Mouse (Mus musculus) myocyte (in vitro differentiated cells): ENCODE results near the gene Wdr47. TPM values are rescaled to one million over a fixed set of nuclear protein-coding genes. Genes with fewer than 3 reads are reported as not detected.
"Not testable (repeated sequence)": the region's sequence is repeated elsewhere in the genome, so short reads cannot be mapped to it uniquely, and the experiment has no call there.

ENCODE experiments used
- H3K27me3 ChIP-seq: one replicate; pipeline ENCODE4 v1.6.1; 2011; ENCODE audit not compliant: control insufficient read depth, insufficient read depth, insufficient read length
- H3K36me3 ChIP-seq: one replicate; pipeline ENCODE4 v1.6.1; 2011; ENCODE audit not compliant: control insufficient read depth, insufficient read depth
- H3K4me2 ChIP-seq: one replicate; pipeline ENCODE4 v1.6.1; 2011; ENCODE audit warnings: low read depth, control low read depth
- H3K4me3 ChIP-seq: one replicate; pipeline ENCODE4 v1.5.1; 2011; ENCODE audit warnings: mild to moderate bottlenecking, control low read depth, moderate library complexity
- H3K79me2 ChIP-seq: one replicate; pipeline ENCODE4 v1.6.1; 2011; ENCODE audit not compliant: control insufficient read depth, insufficient read depth
- H3ac ChIP-seq: one replicate; pipeline ENCODE4 v1.6.1; 2011; ENCODE audit not compliant: control insufficient read depth, insufficient read length
- CEBPB ChIP-seq: IDR thresholded peaks from 2 replicates; pipeline ENCODE4 v1.6.1; 2011; ENCODE audit warnings: mild to moderate bottlenecking, moderate library complexity; ENCODE audit not compliant: poor library complexity, insufficient read depth, severe bottlenecking
- E2F4 ChIP-seq: IDR thresholded peaks from one replicate; pipeline ENCODE4 v1.6.1; 2011; ENCODE audit warnings: mild to moderate bottlenecking, control low read depth, moderate library complexity; ENCODE audit not compliant: insufficient read depth
- MAX ChIP-seq: IDR thresholded peaks from one replicate; pipeline ENCODE4 v1.6.1; 2011; ENCODE audit warnings: low read depth, mild to moderate bottlenecking, control low read depth
- MYOD1 ChIP-seq, 3 experiments: IDR thresholded peaks; one replicate each; pipeline ENCODE4 v1.6.1; 2011; ENCODE audit warnings: control low read depth in 2 of 3, low read depth in 2 of 3, mild to moderate bottlenecking in 2 of 3, moderate library complexity in 1 of 3; ENCODE audit not compliant: insufficient read length in 2 of 3, control insufficient read depth in 1 of 3
- MYOG ChIP-seq, 3 experiments: IDR thresholded peaks; one replicate each; pipeline ENCODE4 v1.6.1; 2011; ENCODE audit warnings: control low read depth in 2 of 3, low read depth in 2 of 3, mild to moderate bottlenecking in 2 of 3; ENCODE audit not compliant: insufficient read length in 2 of 3, control insufficient read depth in 1 of 3, insufficient read depth in 1 of 3
- POLR2A ChIP-seq: IDR thresholded peaks from one replicate; pipeline ENCODE4 v1.6.1; 2011; ENCODE audit warnings: low read depth, mild to moderate bottlenecking, control low read depth, moderate library complexity; ENCODE audit not compliant: insufficient read length
- POLR2AphosphoS2 ChIP-seq: IDR thresholded peaks from one replicate; pipeline ENCODE4 v1.6.1; 2011; ENCODE audit warnings: low read depth, control low read depth; ENCODE audit not compliant: insufficient read length
- REST ChIP-seq: IDR thresholded peaks from one replicate; pipeline ENCODE4 v1.6.1; 2011; ENCODE audit warnings: mild to moderate bottlenecking, control low read depth, moderate library complexity; ENCODE audit not compliant: insufficient read depth, insufficient read length
- SRF ChIP-seq: IDR thresholded peaks from one replicate; pipeline ENCODE4 v1.6.1; 2011; ENCODE audit warnings: low read depth; ENCODE audit not compliant: control insufficient read depth, insufficient read length
- TCF12 ChIP-seq: IDR thresholded peaks from one replicate; pipeline ENCODE4 v1.6.1; 2011; ENCODE audit warnings: mild to moderate bottlenecking, control low read depth; ENCODE audit not compliant: poor library complexity, insufficient read depth, severe bottlenecking
- TCF3 ChIP-seq: IDR thresholded peaks from one replicate; pipeline ENCODE4 v1.6.1; 2011; ENCODE audit warnings: low read depth, control low read depth; ENCODE audit not compliant: insufficient read length
- USF1 ChIP-seq: IDR thresholded peaks from one replicate; pipeline ENCODE4 v1.6.1; 2011; ENCODE audit warnings: low read depth, mild to moderate bottlenecking, control low read depth, moderate library complexity
- polyA plus RNA-seq: library from polyadenylated mRNA; unstranded; fragments of >200 nt; fragmentation: generic; extraction: Trizol; gene quantifications from one replicate; pipeline ENCODE4 v1.2.1, GENCODE M21; 2012; ENCODE audit warnings: missing spikeins

Gene Wdr47
- polyA plus RNA-seq, 1 experiment, result 5.2 TPM

DNA sequence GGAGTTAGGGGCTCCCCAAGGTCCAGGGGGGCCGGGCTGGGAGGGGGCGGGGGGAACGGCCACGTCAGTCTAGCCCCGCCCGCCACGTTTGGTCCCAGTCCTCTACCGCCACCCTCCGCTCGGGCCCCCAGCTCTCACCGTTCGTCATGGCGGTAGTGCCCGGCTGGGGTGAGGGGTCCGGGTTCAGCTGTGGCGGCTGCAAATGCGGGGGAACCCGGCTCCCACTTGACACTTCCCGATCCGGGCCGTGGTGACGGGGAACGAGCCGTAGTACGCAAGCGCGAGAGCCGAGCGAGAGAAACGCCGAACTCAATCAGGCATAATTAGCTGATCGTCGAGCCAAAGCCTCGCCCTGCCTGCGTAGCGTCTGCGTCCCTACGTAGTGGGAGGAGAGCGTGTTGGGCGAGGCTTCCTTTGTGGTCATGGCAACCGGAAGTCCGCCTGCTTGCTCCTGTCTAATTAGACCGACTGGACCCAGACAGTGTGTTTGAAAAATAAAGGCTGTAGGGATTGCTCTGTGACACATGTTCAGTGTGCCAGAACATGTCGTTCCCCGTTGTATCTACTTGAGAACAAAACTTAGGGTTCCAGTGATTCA is 28.8 kb upstream of the Wdr47 start, which contains the start of gene Tmem167b:
Tmem167b (minus strand) TSS at position 334 of the 598 bp plus-strand sequence.
- Histone ChIP-seq H3K79me2 (peaks cover 13% of the 10 kb centered on the region), H3K36me3 (peaks cover 14% of the 10 kb centered on the region), H3K4me3 (peak within 1 kb of the TSS; percentile 46), H3ac (peak within 1 kb of the TSS; percentile 22), H3K4me2 (peak within 1 kb of the TSS; percentile 97), H3K27me3 (peaks cover 9% of the 10 kb centered on the region)
- TF ChIP-seq TCF12 (no peak), USF1 (no peak), SRF (peak; percentile 88), CEBPB (no peak), MAX (no peak), POLR2A (peak; percentile 67), TCF3 (no peak), REST (no peak), MYOG (IDR thresholded peaks at IDR 0.05; ENCODE audit: control insufficient read depth in 1 of 3, insufficient read depth in 1 of 3, insufficient read length in 2 of 3, low read depth in 2 of 3) (peak in 1 of 3 experiments; percentile 39), E2F4 (no peak), POLR2AphosphoS2 (peak; percentile 59), MYOD1 (IDR thresholded peaks at IDR 0.05; ENCODE audit: control insufficient read depth in 1 of 3, insufficient read length in 2 of 3, low read depth in 2 of 3) (no peak)

DNA sequence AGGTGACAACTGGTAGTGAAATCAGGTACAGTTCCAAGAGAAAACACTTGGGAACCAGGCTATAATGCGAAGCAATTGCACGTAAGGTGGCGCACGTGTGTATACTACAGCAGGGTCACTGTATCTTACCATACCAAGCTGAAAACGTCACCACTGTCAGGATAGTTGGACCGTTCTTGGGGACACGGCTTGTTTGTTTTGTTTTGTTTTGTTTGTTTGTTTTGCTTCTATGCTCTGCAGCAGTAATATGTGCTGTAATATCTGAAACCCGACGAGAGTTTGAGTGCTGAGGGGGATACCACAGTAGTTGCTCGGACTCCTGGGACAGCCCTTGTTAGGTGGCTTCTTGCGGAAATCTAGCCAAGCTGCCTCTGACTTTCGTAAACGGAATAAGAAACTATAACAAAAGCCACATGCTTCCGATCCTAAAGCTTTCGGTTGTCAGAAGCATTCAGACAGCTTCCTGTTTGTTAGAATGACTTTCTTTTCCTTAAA is 28.3 kb upstream of the Wdr47 start:
- Histone ChIP-seq H3K79me2 (peaks cover 13% of the 10 kb centered on the region), H3ac (peak overlapping the region; percentile 22), H3K4me3 (peak overlapping the region; percentile 46), H3K36me3 (peaks cover 10% of the 10 kb centered on the region), H3K4me2 (peak overlapping the region; percentile 97), H3K27me3 (peaks cover 9% of the 10 kb centered on the region)
- TF ChIP-seq TCF3, result no peak
- no peak for TF ChIP-seq POLR2AphosphoS2
- no peak for TF ChIP-seq E2F4
- TF ChIP-seq TCF12, result no peak
- no peak for TF ChIP-seq MAX
- TF ChIP-seq SRF, result no peak
- no peak for TF ChIP-seq USF1
- TF ChIP-seq MYOD1 (IDR thresholded peaks at IDR 0.05; ENCODE audit: control insufficient read depth in 1 of 3, insufficient read length in 2 of 3, low read depth in 2 of 3), result no peak
- no peak for TF ChIP-seq REST
- no peak for TF ChIP-seq MYOG (IDR thresholded peaks at IDR 0.05; ENCODE audit: control insufficient read depth in 1 of 3, insufficient read depth in 1 of 3, insufficient read length in 2 of 3, low read depth in 2 of 3)
- TF ChIP-seq CEBPB, result no peak
- TF ChIP-seq POLR2A, result no peak

DNA sequence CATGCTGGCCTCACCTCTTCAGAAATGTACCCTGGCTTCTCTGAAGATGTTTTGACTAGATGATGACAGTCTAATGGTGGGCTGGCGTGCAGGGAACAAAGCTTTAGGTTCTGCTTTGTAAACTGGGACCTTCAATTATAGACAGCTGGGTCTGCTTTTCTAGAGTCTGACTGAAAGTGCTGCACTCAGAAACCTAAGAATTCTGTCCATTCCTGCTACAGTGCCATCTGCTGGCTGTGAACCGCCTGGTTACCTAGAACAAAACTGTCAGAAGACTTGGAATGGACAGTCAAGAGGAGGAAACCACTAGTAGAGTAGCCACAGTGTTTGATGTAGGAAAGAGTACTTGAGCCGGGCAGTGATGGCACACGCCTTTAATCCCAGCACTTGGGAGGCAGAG is 27.8 kb upstream of the Wdr47 start:
- H3K4me2 ChIP-seq, result peak overlapping the region; percentile 97
- peaks cover 7% of the 10 kb centered on the region for H3K36me3 ChIP-seq
- H3ac ChIP-seq, result no peak overlapping the region
- H3K4me3 ChIP-seq, result peak overlapping the region; percentile 46
- TF ChIP-seq CEBPB (no peak), E2F4 (no peak), REST (no peak), USF1 (no peak), MAX (no peak), TCF3 (no peak), POLR2AphosphoS2 (no peak), POLR2A (no peak), MYOD1 (IDR thresholded peaks at IDR 0.05; ENCODE audit: control insufficient read depth in 1 of 3, insufficient read length in 2 of 3, low read depth in 2 of 3) (no peak), TCF12 (no peak)
- peaks cover 13% of the 10 kb centered on the region for H3K79me2 ChIP-seq
- H3K27me3 ChIP-seq, result peaks cover 9% of the 10 kb centered on the region

DNA sequence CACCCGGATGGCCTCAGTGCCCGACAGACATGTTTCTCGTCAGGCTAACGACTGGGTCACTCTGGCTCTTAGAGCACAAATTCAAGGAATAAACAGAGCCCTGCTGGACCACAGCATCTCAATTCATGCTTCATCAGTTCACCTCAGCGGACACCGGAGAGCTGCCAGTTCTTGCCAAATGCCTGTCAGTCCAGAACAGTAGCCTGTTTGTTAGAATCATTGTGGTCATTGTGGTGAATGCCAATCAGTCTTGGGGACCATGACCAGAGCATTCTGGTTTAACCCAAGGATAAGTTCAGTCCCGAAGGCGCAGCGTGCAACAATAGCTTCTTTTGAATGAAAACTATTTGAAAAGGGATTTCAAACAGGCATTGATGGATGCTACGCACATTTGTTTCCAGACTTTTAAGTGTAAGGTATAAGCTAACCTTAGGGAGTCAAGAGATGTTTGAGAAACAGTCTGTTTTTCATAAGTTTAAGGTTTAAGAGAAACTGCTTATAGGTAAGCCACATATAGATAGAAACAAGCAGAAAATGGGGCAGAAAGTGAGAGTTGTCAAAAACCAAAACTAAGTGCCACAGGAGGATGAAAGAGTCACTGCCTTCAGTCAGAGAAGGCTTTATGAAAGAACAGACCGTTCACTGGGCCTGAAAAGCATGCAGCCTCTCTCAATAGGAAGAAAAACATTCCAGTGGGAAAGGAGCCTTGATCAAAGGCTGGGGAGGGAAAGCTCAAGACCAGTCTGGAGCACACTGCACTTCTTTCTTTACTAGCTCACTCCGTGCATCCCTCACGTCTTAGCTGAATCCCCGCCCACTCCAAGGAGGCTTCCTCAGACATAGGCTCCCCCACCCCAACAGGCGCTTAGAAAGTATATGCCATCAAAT is 22.8 kb upstream of the Wdr47 start:
- Histone ChIP-seq H3ac (no peak overlapping the region), H3K36me3 (no peaks in the 10 kb centered on the region), H3K4me3 (no peak overlapping the region), H3K27me3 (peaks cover 14% of the 10 kb centered on the region), H3K79me2 (no peaks in the 10 kb centered on the region), H3K4me2 (peak overlapping the region; percentile 9)
- TF ChIP-seq CEBPB, result no peak
- no peak for TF ChIP-seq TCF3
- TF ChIP-seq TCF12, result no peak
- no peak for TF ChIP-seq POLR2A
- TF ChIP-seq POLR2AphosphoS2, result no peak
- TF ChIP-seq E2F4, result no peak

DNA sequence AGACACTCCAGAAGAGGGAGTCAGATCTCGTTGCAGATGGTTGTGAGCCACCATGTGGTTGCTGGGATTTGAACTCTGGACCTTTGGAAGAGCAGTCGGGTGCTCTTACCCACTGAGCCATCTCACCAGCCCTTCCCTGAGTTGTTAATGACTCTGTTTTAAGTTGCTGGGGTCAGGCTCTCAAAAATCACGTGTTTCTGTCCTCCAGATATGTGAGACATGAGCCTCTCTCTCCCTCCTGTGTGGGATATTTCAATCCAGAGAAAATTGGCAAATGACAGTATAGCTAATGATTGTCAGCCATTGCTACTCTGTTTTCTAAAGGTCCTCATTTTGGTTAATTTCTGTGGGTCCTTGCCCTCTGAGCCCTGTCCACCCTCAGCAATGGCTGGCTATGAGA is 21.4 kb upstream of the Wdr47 start:
- Histone ChIP-seq H3K27me3 (peaks cover 14% of the 10 kb centered on the region), H3K79me2 (peaks cover 11% of the 10 kb centered on the region)
- not testable (repeated sequence) for H3K4me3 ChIP-seq, H3K36me3 ChIP-seq, H3K4me2 ChIP-seq, H3ac ChIP-seq
